Mouse (Mus musculus): ENCODE data around the gene Snrpd2.

The Snrpd2 gene

DNA sequence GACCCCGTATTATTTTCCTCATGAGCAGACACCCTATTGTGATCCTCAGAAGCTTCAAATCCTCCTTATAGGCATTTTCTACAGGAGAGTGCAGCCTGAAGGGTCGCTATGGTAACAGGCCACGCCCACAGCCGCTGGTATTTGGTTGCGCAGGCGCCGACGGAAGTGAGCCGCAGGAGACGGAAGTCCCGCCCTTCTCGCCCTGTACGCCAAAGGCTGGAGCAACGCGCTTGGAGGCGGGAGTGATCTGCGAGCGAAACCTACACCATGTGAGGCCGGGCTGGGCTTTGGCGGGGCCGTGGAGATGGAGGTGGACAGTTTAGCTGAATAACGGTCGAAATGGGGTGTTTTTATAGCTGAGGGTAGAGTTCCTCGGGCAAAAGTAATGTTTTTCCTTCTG, at the start of gene Snrpd2:
Gene Snrpd2 (plus strand): TSS at position 97 of the 400 bp plus-strand sequence.
- peak; percentile 91 to 94 for DNase-seq (ENCODE audit: low spot score in 2 of 2)

DNA sequence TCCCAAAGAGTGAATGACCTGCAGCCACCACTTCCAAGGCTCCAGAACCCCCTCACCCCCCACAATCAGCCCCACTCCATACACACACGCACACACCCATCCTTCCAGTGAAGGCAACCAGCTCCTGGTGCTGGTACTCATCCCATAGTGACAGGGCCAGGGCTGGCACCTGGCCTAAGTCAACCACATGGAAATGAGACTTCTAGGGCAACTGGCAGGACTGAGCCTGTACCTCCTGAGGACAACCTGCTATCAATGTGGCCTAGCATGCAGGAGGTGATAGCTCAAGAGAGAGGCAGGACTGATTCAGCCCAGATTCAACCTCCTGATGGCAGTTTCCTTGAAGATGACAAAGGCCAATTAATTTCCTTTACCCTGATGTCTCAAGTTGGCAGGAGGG, 49.2 kb upstream of the Snrpd2 start:
- no peak for DNase-seq (ENCODE audit: low spot score in 2 of 2)

DNA sequence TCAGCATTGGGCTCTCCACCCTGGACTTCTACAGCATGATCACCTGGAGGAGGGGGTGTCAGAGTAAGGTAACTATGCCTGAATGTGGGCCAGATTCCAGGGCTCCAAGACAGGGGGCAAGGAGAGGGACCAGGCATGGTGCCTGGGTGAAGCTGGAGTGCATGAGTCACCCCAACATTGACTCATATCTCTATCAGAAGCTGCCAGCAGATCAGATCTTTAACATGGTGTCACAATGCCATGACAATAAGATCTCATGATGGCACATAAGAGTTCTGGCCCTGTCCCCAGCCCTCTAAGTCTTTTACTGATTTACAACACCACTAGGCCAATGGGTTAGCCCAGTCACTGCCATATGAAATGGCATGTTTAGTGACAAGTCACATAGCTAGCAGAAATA, 45.8 kb upstream of the Snrpd2 start:
- DNase-seq (ENCODE audit: low spot score in 2 of 2): no peak

DNA sequence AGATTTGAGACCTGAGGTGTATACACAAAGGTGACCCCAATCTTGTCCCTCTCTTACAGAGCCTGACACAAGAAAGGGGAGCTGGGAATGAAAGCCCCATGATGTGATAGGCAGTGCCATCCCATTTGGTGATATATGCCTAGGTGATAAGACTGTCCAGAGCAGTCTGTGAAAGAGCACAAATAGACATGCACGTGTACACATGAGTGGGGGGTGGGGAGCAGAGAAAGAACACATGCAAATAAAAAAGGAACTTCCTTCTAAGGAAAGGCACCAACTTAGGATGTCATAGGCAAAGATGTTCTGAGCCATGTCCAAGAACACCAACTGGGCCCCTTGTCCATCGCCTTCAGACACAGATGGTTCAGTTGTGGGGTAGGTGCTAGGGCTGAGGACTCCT, 45.0 kb upstream of the Snrpd2 start:
- DNase-seq (ENCODE audit: low spot score in 2 of 2): no peak

DNA sequence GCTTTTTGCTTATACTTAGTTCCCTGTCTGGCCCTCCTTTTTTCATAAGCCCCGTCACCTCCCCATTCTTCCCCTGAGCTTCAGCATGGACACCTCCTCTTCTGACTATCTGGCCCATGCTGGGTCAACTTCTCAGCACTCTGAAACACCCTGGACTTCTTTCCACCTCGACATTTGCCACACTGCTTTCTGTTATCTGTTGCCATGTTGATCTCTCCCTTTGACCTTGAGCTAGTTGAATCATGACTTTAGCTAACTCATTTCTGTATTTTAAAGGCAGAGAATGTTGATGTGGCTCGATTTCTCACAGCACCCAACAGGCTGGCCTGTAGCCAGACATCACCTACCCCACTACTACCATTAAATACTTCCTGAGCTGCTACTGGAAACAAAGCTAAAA, 42.1 kb upstream of the Snrpd2 start:
- DNase-seq (ENCODE audit: low spot score in 2 of 2): no peak

DNA sequence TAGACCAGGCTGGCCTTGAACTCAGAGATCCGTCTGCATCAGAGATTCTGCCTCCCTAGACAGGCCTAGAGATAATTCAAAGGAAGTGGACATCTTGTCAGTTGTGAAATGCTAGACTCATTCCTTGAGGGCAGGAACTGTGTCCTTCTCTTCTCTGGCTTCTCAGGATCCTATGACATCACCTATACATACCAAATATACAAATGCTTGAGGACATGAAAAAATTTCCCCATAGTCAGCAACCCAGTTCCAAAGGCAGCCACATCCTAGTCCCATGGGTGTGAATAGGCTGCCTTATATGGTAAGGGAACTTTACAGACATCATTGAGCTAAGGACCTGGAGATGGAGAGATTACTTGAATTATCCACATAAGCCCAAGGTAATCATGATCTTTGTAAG, 40.0 kb upstream of the Snrpd2 start:
- no peak for DNase-seq (ENCODE audit: low spot score in 2 of 2)

DNA sequence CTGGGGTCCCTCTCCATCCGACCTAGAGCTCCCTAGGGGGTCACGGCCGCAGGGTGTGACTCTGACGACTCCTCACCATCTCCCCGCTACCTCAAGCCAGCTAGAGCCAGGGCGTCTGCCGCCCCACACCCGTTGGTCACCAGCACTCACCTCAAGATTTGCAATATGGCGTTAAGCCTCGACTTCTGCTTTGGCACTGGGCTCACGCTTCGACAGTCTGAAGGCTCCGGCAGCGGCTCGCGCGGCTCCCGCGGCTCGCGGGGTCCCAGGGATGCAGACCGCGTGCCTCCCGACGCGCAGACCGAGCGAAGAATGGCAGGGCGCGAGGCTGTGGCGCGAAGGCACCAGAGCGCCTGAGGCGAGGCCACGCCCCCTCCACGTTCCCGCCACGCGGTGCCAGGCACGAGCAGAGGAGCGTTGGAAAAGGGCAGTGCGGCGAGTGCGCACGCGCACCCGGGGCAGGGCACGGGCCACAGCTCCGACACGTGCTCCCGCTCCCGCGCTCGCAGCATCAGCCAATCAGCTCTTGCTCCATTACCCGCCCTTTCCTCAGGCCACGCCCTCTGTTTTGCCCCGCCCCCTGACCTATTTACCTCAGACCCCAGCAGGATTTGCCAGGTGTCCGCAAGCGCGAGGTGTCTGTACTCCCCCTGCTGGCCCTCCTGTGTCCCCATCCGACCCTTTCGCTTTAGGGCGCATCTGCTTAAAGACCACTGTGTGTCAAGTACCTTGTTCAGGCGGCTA, 31.3 kb upstream of the Snrpd2 start, which contains the start of gene Gm4969:
Gene Gm4969 (minus strand): TSS at position 341 of the 744 bp plus-strand sequence.
- peak in 1 of 2 experiments; percentile 48 for DNase-seq (ENCODE audit: low spot score in 2 of 2)

DNA sequence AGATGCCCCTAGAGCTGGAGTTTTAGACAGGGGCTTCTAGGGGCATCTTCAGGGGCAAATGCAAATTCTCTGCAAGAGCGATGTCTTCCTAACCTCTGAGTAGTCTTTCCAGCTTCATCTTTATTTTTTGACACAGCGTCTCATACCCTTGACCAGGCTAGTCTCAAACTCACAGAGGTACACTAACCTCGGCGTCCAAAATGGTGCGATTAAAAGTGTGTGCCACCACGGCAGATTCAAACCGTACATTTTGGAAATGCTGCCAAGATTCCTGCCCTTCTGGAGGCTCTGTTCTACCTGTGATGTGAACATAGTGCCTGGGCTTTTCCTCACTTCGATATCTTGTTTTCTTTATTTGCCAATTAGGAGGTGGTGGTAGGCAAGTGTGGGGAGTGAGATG, 30.4 kb upstream of the Snrpd2 start:
- DNase-seq (ENCODE audit: low spot score in 2 of 2): no peak

DNA sequence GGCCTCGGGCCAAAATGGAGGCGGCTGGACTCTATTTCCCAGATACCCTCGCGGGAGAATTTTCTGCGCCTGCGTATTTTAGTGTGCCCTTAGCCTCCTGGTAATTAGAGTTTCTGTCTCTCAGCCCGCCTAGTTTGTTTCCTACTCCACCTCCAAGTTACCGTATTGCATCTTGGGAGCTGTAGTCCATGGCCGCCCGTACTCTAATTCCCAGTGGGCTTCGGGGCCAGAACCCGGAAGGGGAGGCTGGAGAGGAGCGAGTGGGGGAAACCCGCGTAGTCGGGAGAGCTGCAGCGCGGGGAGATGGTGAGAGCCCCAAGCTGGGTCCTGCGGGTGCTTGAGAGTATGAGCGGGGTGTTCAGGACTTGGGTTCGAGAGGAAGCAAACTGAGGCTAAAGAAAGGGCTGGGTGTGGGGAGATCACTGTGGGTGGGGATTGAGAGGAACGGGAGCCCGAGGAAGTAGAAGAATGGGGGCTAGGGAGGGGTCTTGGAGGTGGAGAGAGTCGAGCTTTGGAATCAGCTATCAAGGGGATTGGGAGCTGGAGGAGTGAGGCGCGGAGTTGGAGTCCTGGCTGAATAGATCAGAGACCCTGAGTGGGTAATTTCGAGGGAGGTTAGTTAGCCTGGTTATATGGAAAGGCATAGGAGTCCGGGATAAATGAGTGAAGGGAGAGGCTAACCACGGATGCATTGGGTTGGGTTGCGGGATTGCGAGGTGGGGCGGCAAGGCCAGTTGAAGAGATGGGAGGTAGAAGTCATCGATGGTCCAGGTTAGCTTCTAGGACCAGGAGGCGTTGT, 29.7 kb upstream of the Snrpd2 start, which contains the start of gene Fbxo46:
Gene Fbxo46 (plus strand): TSS at position 229 of the 799 bp plus-strand sequence.
- DNase-seq (ENCODE audit: low spot score in 2 of 2): peak; percentile 91 to 95

DNA sequence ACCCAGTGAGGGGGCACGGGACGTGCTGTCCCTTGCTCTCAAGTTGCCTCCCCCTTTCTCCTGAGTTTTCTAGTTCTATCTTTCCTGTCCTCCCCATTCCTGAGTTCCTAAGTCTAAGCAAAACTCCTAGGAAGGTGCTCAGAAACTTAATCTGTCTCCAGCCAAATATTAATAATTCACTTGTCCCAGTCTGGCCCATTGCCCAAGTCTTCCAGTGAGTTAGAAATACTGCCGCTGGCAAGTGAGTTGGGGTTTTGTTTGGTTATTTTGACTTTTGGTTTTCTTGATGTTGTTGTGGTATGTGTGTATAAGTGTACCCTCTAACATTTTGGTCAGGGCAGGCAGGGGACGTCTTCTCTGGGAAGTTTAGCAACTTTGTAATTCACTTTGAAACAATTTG, 27.8 kb upstream of the Snrpd2 start:
- DNase-seq (ENCODE audit: low spot score in 2 of 2): no peak

DNA sequence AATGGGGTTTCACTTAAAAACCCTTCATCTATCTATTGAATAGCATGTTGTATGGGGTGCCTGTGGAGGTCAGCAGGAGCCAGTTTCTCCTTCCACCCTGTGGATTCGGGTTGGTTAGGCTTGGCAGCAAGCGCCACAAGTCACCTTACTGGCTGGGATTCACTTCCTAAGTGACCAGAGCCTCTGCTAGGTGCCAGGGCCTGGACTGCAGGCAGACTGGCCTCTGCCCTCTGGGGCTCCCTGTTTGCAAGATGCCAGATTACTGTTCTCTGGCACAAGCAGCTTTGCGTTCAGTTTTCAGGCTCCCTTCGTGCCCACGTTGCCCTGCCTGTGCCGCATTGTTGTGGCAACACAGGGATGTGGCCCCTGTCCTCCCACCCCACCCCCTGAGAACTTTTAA, 24.8 kb upstream of the Snrpd2 start:
- DNase-seq (ENCODE audit: low spot score in 2 of 2): no peak

DNA sequence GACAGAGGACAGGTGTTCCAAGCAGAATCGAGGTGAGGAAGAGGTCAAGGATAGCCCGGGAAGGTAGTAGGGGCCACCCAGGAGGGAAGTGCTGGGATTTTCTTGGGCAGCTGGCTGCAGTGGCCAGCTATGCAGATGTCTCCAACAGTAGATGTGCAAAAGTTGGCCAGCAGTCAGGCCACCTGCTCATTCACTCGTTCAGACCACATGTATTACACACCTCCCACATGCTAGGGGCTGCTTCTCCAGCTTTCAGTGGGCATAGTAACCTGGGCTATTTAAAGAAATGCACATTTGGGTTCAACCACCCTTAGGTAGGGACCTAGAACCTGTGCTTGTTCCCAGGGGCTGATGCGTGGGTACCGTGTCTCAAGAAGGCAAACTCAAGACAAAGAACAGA, 21.8 kb upstream of the Snrpd2 start:
- DNase-seq (ENCODE audit: low spot score in 2 of 2): no peak

DNA sequence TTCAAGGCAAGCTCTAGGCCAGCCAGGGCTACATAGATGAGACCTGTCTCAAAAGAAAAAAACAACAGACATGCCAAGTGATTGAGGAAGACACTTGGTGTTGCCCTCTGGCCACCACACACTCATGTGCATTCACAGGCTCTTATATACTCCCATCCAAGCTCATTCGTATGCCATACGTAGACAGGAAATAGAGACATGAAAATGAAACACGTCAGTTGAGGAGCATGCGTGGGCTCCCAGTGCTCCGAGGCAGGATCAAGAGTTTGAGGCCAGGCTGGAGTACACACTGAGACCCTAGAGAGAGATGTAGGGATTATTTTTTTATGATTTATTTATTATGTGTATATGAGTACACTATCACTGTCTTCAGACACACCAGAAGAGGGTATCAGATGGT, 20.1 kb upstream of the Snrpd2 start:
- DNase-seq (ENCODE audit: low spot score in 2 of 2): no peak

DNA sequence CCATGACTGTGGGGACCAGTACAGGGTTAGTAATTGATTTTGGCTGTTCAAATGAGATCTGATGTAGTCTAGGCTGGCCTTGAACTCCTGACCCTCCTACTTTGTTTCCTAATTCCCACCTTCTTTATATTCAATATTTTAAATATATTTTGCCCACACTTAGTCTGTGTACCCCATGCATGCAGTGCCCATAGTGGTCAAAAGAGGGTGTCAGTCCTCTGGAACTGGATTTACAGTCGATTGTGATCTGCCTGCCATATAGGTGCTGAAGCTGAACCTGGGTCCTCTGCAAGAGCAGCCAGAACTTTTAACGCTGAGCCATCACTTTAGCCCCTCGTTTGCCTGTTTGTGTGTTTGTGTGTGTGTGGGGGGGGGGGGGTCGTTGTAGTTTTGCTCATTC, 18.9 kb upstream of the Snrpd2 start:
- DNase-seq (ENCODE audit: low spot score in 2 of 2): no peak

DNA sequence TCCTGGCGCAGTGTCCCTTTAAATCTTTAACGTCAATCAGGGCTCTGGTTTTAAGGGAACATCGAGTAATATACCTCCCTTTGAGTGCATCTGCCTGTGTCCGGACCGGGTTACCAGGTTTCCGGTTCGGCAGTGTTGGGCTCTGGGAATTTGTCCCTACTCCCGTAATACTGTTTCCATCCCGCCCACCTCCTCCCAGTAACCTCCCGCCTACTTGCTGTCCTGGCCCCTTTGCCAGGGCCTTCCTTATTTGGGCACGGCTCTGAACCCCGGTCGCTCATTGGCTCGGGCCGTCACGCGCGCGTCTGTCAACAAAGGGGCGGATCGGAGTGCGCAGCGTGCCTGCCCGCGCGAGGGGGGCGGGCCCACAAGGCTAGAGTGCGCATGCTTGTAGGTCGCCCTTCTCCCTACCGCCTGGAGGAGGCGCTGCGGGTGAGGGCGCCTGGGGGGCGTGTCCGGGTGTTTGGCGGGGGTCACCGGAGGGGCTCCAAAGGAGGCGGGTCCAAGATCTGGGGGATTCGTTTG, 18.1 kb upstream of the Snrpd2 start:
- peak; percentile 96 to 98 for DNase-seq (ENCODE audit: low spot score in 2 of 2)

DNA sequence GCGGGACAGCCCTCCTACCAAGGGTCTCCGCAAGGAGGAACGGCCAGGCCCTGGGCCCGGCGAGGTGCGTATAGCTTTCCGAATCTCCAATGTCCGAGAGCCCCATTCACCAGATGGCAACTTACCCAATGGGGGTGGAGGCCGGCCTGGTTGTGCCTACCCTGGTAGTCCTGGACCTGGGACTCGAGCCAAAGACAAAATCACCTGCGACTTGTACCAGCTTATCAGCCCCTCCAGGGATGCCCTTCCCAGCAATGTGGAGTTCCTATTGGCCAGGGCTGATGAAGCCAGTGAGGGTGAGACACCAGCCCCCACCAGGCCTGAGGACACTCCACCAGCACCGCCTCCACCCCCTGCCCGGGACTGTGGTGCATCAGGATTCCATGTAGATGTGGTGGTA, 13.4 kb upstream of the Snrpd2 start:
- DNase-seq (ENCODE audit: low spot score in 2 of 2): no peak

DNA sequence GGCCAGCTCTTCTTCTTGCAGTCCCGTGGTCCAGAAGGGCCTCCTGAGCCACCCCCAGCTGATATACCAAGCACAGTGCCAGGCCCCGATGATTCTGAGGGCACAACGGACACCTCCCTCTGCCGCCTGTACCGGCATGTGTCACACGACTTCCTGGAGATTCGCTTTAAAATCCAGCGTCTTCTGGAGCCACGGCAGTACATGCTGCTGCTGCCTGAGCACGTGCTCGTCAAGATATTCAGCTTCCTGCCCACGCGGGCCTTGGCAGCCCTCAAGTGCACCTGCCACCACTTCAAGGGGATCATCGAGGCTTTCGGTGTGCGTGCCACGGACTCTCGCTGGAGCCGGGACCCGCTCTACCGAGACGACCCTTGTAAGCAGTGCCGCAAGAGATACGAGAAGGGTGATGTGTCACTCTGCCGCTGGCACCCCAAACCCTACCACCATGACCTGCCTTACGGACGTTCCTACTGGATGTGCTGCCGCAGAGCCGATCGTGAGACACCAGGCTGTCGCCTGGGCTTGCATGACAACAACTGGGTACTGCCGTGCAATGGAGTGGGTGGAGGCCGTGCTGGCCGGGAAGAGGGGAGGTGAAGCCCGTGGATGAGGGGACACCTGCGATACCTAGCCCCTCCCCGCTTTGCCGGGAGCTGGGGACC, 12.7 kb upstream of the Snrpd2 start:
- peak; percentile 72 to 75 for DNase-seq (ENCODE audit: low spot score in 2 of 2)

DNA sequence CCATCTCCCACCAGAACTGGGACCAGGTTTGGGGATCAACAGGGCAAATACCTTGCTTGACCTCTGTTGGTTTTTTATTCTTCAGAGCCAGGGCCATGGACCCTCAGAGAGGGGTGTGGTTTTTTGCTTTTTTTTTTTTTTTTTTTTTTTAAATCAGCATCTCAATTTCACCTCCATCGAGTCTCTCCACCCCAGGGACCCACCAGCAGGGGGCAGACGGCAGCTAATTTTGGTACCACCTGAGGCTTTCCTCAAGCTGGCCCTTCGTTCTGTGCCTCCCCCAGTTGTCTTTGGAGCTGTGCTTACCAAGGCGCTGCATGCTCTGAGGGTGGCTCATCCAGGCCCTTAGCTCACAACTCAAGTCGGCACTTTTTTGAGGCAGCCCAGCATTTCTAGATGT, 12.1 kb upstream of the Snrpd2 start:
- peak in 1 of 2 experiments; percentile 40 for DNase-seq (ENCODE audit: low spot score in 2 of 2)

DNA sequence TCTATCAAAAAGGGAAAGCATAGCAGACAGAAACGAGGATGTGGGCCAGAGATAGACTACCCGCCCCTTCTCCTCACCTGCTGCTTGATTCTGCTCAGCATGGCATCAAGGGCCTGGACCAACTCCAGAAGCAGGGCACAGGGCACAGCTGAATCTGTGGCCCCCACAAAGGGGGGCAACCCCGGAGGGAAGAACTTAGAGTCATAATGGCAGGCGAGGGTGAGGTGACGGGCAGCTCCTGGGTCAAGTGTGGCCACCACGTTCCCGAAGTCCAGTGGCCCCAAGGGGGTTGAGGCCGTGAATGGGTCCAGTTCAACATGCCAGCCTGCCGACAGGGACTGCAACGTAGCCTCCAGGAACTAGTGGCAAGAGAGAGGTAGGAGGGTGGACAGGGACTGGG, 2.7 kb upstream of the Snrpd2 start:
- no peak for DNase-seq (ENCODE audit: low spot score in 2 of 2)

DNA sequence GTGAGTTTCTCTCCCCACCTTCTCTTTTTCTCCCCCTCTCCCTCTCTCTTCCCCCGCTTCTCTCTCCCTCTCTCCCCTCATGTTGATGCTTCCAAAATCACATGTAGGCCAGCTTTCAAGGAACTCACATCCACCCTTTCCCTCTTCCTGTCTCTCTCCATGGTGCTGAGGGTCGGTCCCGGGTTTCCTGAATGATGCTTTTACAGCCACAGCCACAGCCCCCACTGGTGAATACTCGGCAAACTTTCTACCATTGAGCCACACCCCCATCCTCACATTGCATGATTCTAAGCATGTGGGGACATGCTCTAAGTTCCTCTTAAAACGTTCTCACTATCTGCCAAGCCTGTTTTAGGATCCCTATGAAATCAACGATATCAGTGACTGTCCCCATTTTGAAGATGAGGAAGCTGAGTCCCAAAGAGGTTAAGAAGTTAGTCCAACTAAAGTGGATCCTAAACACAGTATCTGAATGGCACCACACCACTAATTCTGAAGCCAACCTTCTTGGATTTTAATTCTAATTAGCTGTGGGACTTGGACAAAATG, 2.0 kb upstream of the Snrpd2 start:
- DNase-seq (ENCODE audit: low spot score in 2 of 2): no peak

DNA sequence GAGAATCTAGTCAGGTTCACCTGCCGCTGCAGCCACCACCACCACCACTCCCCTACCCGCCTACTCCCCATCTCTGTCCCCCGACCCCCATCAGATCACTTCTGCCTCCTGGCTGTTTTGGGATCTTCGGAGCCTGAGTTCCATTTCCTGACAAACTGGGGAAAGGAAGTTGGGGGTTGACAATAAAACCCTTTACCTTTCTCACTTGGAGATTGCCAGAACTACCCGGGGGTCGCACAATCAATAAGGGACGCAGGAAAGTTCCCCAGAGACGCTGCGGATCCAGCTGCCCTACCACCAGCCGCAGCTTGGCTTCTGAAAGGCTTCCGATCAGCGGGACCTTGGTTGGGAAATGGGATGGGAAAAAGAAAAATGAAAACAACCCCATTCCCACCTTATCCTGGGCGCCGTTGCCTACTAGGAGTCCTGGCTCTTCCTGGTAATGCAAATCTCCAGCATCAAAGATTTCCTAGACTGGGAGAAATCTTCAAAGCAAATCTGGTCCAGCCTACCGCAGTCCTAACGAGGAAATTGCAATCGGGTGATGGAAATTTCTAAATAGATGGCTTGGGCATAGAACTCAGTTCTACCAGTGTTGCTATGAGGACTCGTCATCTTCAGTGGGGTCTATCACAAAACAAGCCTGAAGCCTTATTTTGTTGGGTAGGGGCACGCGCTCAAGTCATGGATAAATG, 1.2 kb upstream of the Snrpd2 start:
- no peak for DNase-seq (ENCODE audit: low spot score in 2 of 2)
